Mouse (Mus musculus) hindbrain, embryonic 14.5 days (tissue): ENCODE measurements around the gene Kiz. TPM values are rescaled to one million over a fixed set of nuclear protein-coding genes. Genes with fewer than 3 reads are reported as not detected.
A peak's percentile ranks its signal among the peaks of the same experiment; 100 is the strongest.

Experiments
- ATAC-seq: fragments of 200-750 bp; cut with Nextera tagmentation; 2 replicates; pipeline ENCODE4 v1.8.0; 2017; ENCODE audit warnings: moderate number of reproducible peaks, mild to moderate bottlenecking, moderate TSS enrichment, moderate library complexity; ENCODE audit not compliant: low FRiP score
- DNase-seq: peaks from one replicate; pipeline ENCODE4 v3.0.0-alpha.2; 2015; ENCODE audit warnings: low spot score
- H3K27ac ChIP-seq: fragments of 300-500 bp; sonication (generic); 2 replicates; pipeline ENCODE4 v1.5.1; 2014; ENCODE audit warnings: mild to moderate bottlenecking, moderate library complexity
- H3K27me3 ChIP-seq: fragments of 300-500 bp; sonication (generic); 2 replicates; pipeline ENCODE4 v1.6.1; 2014; ENCODE audit warnings: mild to moderate bottlenecking, low read length, mixed read lengths; ENCODE audit not compliant: control insufficient read depth, insufficient read depth
- H3K36me3 ChIP-seq: fragments of 300-500 bp; sonication (generic); replicated peaks from 2 replicates; pipeline ENCODE4 v1.6.1; 2014; ENCODE audit not compliant: control insufficient read depth, insufficient read depth
- H3K4me1 ChIP-seq: fragments of 300-500 bp; sonication (generic); replicated peaks from 2 replicates; pipeline ENCODE4 v1.6.1; 2014; ENCODE audit warnings: antibody characterized with exemption, low read length, mixed read lengths; ENCODE audit not compliant: control insufficient read depth, insufficient read depth
- H3K4me2 ChIP-seq: fragments of 300-500 bp; sonication (generic); replicated peaks from 2 replicates; pipeline ENCODE4 v1.6.1; 2014; ENCODE audit warnings: mild to moderate bottlenecking, moderate library complexity
- H3K4me3 ChIP-seq: fragments of 300-500 bp; sonication (generic); replicated peaks from 2 replicates; pipeline ENCODE4 v1.5.1; 2014; ENCODE audit warnings: mild to moderate bottlenecking, low read length
- H3K9ac ChIP-seq: fragments of 300-500 bp; sonication (generic); 2 replicates; pipeline ENCODE4 v1.6.1; 2014
- H3K9me3 ChIP-seq: fragments of 300-500 bp; sonication (generic); 2 replicates; pipeline ENCODE4 v1.6.1; 2016; ENCODE audit warnings: low read length; ENCODE audit not compliant: control insufficient read depth
- WGBS: fragments of 180-500 bp; shearing (Covaris S2); extraction: QIAGEN DNeasy Blood & Tissue Kit; methylation state at CpG from one replicate; pipeline ENCODE4 v1.1.7; 2014; 5-methylcytosine and 5-hydroxymethylcytosine counted together
- polyA plus RNA-seq: library from polyadenylated mRNA; unstranded; fragments of >200 nt; fragmentation: Nextera tagmentation; extraction: Ambion mirVana; gene quantifications from 2 replicates; pipeline ENCODE4 v1.2.1, GENCODE M21; 2014

Gene Kiz
- polyA plus RNA-seq, 1 experiment from 2014 or later: 27.2 TPM

GRCm38 (mm10) chr2:147007265-147007664, 151.6 kb downstream of the Kiz start:
- DNase-seq: no peak
- ATAC-seq: no peak
- no peaks in the 10 kb centered on the region for H3K36me3 ChIP-seq
- H3K4me2 ChIP-seq: no peak overlapping the region
- H3K9me3 ChIP-seq: no peaks in the 10 kb centered on the region
- H3K4me1 ChIP-seq: peaks cover 6% of the 10 kb centered on the region
- 85% methylated on average over 2 of the region's 2 CpGs for WGBS
- no peak overlapping the region for H3K27ac ChIP-seq
- H3K4me3 ChIP-seq: no peak overlapping the region
- no peaks in the 10 kb centered on the region for H3K27me3 ChIP-seq
- no peak overlapping the region for H3K9ac ChIP-seq

GRCm38 (mm10) chr2:147009084-147009483, 153.4 kb downstream of the Kiz start:
- H3K27ac ChIP-seq: no peak overlapping the region
- DNase-seq (no peak), ATAC-seq (no peak)
- H3K9me3 ChIP-seq: no peaks in the 10 kb centered on the region
- no peaks in the 10 kb centered on the region for H3K36me3 ChIP-seq
- H3K4me2 ChIP-seq: no peak overlapping the region
- H3K9ac ChIP-seq: no peak overlapping the region
- H3K4me1 ChIP-seq: peaks cover 10% of the 10 kb centered on the region
- H3K27me3 ChIP-seq: no peaks in the 10 kb centered on the region
- no peak overlapping the region for H3K4me3 ChIP-seq

- Histone ChIP-seq H3K9me3 (no peaks in the 10 kb centered on the region), H3K4me3 (no peak overlapping the region), H3K9ac (no peak overlapping the region), H3K4me2 (no peak overlapping the region), H3K4me1 (peaks cover 20% of the 10 kb centered on the region), H3K27ac (no peak overlapping the region), H3K27me3 (no peaks in the 10 kb centered on the region), H3K36me3 (no peaks in the 10 kb centered on the region)
- ATAC-seq: no peak
- no peak for DNase-seq
- WGBS: 93% methylated on average over 4 of the region's 4 CpGs
Measured at GRCm38 (mm10) chr2:147010141-147010540, 154.5 kb downstream of the Kiz start.

- no peak overlapping the region for H3K4me2 ChIP-seq
- H3K4me1 ChIP-seq: peaks cover 21% of the 10 kb centered on the region
- DNase-seq (no peak), ATAC-seq (no peak)
- H3K36me3 ChIP-seq: no peaks in the 10 kb centered on the region
- no peak overlapping the region for H3K9ac ChIP-seq
- 96% methylated on average over 9 of the region's 9 CpGs for WGBS
- no peaks in the 10 kb centered on the region for H3K27me3 ChIP-seq
- no peaks in the 10 kb centered on the region for H3K9me3 ChIP-seq
- H3K4me3 ChIP-seq: no peak overlapping the region
- no peak overlapping the region for H3K27ac ChIP-seq
Measured at GRCm38 (mm10) chr2:147010952-147011351, 155.3 kb downstream of the Kiz start.

- DNase-seq (no peak), ATAC-seq (no peak)
- Histone ChIP-seq H3K9me3 (no peaks in the 10 kb centered on the region), H3K36me3 (no peaks in the 10 kb centered on the region), H3K9ac (peak overlapping the region; percentile 74; the same call in 1 of the 2 replicates), H3K27ac (no peak overlapping the region), H3K27me3 (no peaks in the 10 kb centered on the region), H3K4me1 (peaks cover 21% of the 10 kb centered on the region), H3K4me2 (peak overlapping the region; percentile 69), H3K4me3 (peak overlapping the region; percentile 72; the same call in 1 of the 2 replicates)
- 86% methylated on average over 3 of the region's 3 CpGs for WGBS
Measured at GRCm38 (mm10) chr2:147011474-147012140, 155.9 kb downstream of the Kiz start.

- Histone ChIP-seq H3K27ac (peak overlapping the region; percentile 92), H3K36me3 (no peaks in the 10 kb centered on the region), H3K4me1 (peaks cover 21% of the 10 kb centered on the region), H3K4me2 (peak overlapping the region; percentile 69), H3K4me3 (peak overlapping the region; percentile 72), H3K27me3 (no peaks in the 10 kb centered on the region), H3K9me3 (no peaks in the 10 kb centered on the region), H3K9ac (peak overlapping the region; percentile 74)
- ATAC-seq (no peak), DNase-seq (no peak)
- WGBS: 49% methylated on average over 7 of the region's 7 CpGs
Measured at GRCm38 (mm10) chr2:147012141-147012622, 156.5 kb downstream of the Kiz start.

GRCm38 (mm10) chr2:147012623-147013184, 157.0 kb downstream of the Kiz start, which contains the start of gene Xrn2:
TSS of gene Xrn2 (plus strand) at chr2:147012996.
- Histone ChIP-seq H3K9me3 (no peaks in the 10 kb centered on the region), H3K4me3 (peak within 1 kb of the TSS; percentile 72), H3K36me3 (no peaks in the 10 kb centered on the region), H3K4me2 (peak within 1 kb of the TSS; percentile 69), H3K9ac (peak within 1 kb of the TSS; percentile 74), H3K27me3 (no peaks in the 10 kb centered on the region), H3K4me1 (peaks cover 21% of the 10 kb centered on the region), H3K27ac (peak within 1 kb of the TSS; percentile 92)
- DNase-seq: peak; percentile 97
- ATAC-seq: peak; percentile 97
- WGBS: under 1% methylated on average over 37 of the region's 37 CpGs

- under 1% methylated on average over 48 of the region's 59 CpGs for WGBS
- H3K4me2 ChIP-seq: peak overlapping the region; percentile 69
Measured at GRCm38 (mm10) chr2:147013194-147013969, 157.7 kb downstream of the Kiz start.

More at GRCm38 (mm10) chr2:147013194-147013969, 157.7 kb downstream of the Kiz start:
- Histone ChIP-seq H3K9me3 (no peaks in the 10 kb centered on the region), H3K36me3 (no peaks in the 10 kb centered on the region), H3K4me3 (peak overlapping the region; percentile 72), H3K27ac (peak overlapping the region; percentile 92), H3K4me1 (peaks cover 21% of the 10 kb centered on the region), H3K9ac (peak overlapping the region; percentile 74), H3K27me3 (no peaks in the 10 kb centered on the region)
- ATAC-seq: peak; percentile 89
- peak; percentile 68 for DNase-seq
